Mouse (Mus musculus) heart, embryonic 12.5 days (tissue): ENCODE data around the gene Slc1a1. TPM values are rescaled to one million over a fixed set of nuclear protein-coding genes. Genes with fewer than 3 reads are reported as not detected.

ENCODE experiments used
- ATAC-seq: fragments of 200-750 bp; cut with Nextera tagmentation; 2 replicates; pipeline ENCODE4 v1.8.0; 2017; ENCODE audit warnings: moderate TSS enrichment, moderate library complexity; ENCODE audit not compliant: insufficient number of reproducible peaks, low FRiP score
- H3K27ac ChIP-seq: fragments of 300-500 bp; sonication (generic); 2 replicates; pipeline ENCODE4 v1.5.1; 2016; ENCODE audit warnings: mild to moderate bottlenecking, moderate library complexity; ENCODE audit not compliant: poor library complexity, severe bottlenecking
- H3K27me3 ChIP-seq: fragments of 300-500 bp; sonication (generic); replicated peaks from 2 replicates; pipeline ENCODE4 v1.6.1; 2016; ENCODE audit warnings: mild to moderate bottlenecking, moderate library complexity
- H3K36me3 ChIP-seq: fragments of 300-500 bp; sonication (generic); 2 replicates; pipeline ENCODE4 v1.6.1; 2016; ENCODE audit warnings: mild to moderate bottlenecking, moderate library complexity
- H3K4me1 ChIP-seq: fragments of 300-500 bp; sonication (generic); replicated peaks from 2 replicates; pipeline ENCODE4 v1.6.1; 2016; ENCODE audit warnings: mild to moderate bottlenecking
- H3K4me2 ChIP-seq: fragments of 300-500 bp; sonication (generic); 2 replicates; pipeline ENCODE4 v1.6.1; 2016; ENCODE audit warnings: mild to moderate bottlenecking, moderate library complexity
- H3K4me3 ChIP-seq: fragments of 300-500 bp; sonication (generic); 2 replicates; pipeline ENCODE4 v1.5.1; 2016; ENCODE audit warnings: mild to moderate bottlenecking
- H3K9ac ChIP-seq: fragments of 300-500 bp; sonication (generic); 2 replicates; pipeline ENCODE4 v1.6.1; 2016; ENCODE audit warnings: mild to moderate bottlenecking, moderate library complexity
- H3K9me3 ChIP-seq: fragments of 300-500 bp; sonication (generic); replicated peaks from 2 replicates; pipeline ENCODE4 v1.6.1; 2016; ENCODE audit warnings: mild to moderate bottlenecking, moderate library complexity
- WGBS: fragments of 180-500 bp; shearing (Covaris S2); methylation state at CpG from one replicate; pipeline ENCODE4 v1.1.7; 2016; 5-methylcytosine and 5-hydroxymethylcytosine counted together
- polyA plus RNA-seq: library from polyadenylated mRNA; unstranded; fragments of >200 nt; fragmentation: Nextera tagmentation; extraction: Ambion mirVana; gene quantifications from 2 replicates; pipeline ENCODE4 v1.2.1, GENCODE M21; 2016

Slc1a1 gene
- 1.7 and 2.1 TPM in 2 replicates for polyA plus RNA-seq

- no peaks in the 10 kb centered on the region for H3K36me3 ChIP-seq
- H3K4me1 ChIP-seq, result peaks cover 14% of the 10 kb centered on the region
- H3K27ac ChIP-seq, result no peak within 1 kb of the TSS
- peak; percentile 9; the same call in 1 of the 2 replicates for ATAC-seq
- peak within 1 kb of the TSS; percentile 58 for H3K4me3 ChIP-seq
- 0 out of 2 replicates have a peak, but pooled peaks cover 3% of the 10 kb centered on the region for H3K9me3 ChIP-seq
- peak within 1 kb of the TSS; percentile 95 for H3K4me2 ChIP-seq
- under 1% methylated on average over 68 of the region's 68 CpGs for WGBS
- peak within 1 kb of the TSS; percentile 43 for H3K9ac ChIP-seq
- H3K27me3 ChIP-seq, result peaks cover 35% of the 10 kb centered on the region
These were observed at the start of gene Slc1a1 for GRCm38 (mm10) chr19:28834798-28835499. Gene Slc1a1 (plus strand): TSS chr19:28835049.

GRCm38 (mm10) chr19:28790196-28790595 lies 44.7 kb upstream of the Slc1a1 start:
- no peaks in the 10 kb centered on the region for H3K9me3 ChIP-seq
- H3K4me2 ChIP-seq, result no peak overlapping the region
- no peak overlapping the region for H3K4me3 ChIP-seq
- no peak overlapping the region for H3K27ac ChIP-seq
- no peaks in the 10 kb centered on the region for H3K27me3 ChIP-seq
- WGBS, result 51% methylated on average over 1 of the region's 1 CpGs
- no peak for ATAC-seq
- peaks cover 4% of the 10 kb centered on the region; the same call in 1 of the 2 replicates for H3K4me1 ChIP-seq
- no peak overlapping the region for H3K9ac ChIP-seq
- no peaks in the 10 kb centered on the region for H3K36me3 ChIP-seq

GRCm38 (mm10) chr19:28793307-28793706 lies 41.5 kb upstream of the Slc1a1 start:
- H3K4me1 ChIP-seq, result peaks cover 4% of the 10 kb centered on the region; the same call in 1 of the 2 replicates
- H3K27ac ChIP-seq, result peak overlapping the region; percentile 4; the same call in 1 of the 2 replicates
- H3K36me3 ChIP-seq, result no peaks in the 10 kb centered on the region
- whole genome bisulfite sequencing, result 52% methylated on average over 2 of the region's 2 CpGs
- no peak for ATAC-seq
- H3K4me3 ChIP-seq, result no peak overlapping the region
- H3K27me3 ChIP-seq, result 0 out of 2 replicates have a peak, but pooled peaks cover 3% of the 10 kb centered on the region
- H3K9ac ChIP-seq, result no peak overlapping the region
- H3K9me3 ChIP-seq, result no peaks in the 10 kb centered on the region
- H3K4me2 ChIP-seq, result no peak overlapping the region

GRCm38 (mm10) chr19:28796146-28796848 lies 38.6 kb upstream of the Slc1a1 start:
- Histone ChIP-seq H3K4me3 (no peak overlapping the region), H3K36me3 (no peaks in the 10 kb centered on the region), H3K9me3 (no peaks in the 10 kb centered on the region), H3K4me2 (no peak overlapping the region), H3K9ac (no peak overlapping the region), H3K27ac (no peak overlapping the region), H3K4me1 (peaks cover 8% of the 10 kb centered on the region), H3K27me3 (0 out of 2 replicates have a peak, but pooled peaks cover 3% of the 10 kb centered on the region)
- no peak for ATAC-seq
- 68% methylated on average over 5 of the region's 5 CpGs for WGBS

GRCm38 (mm10) chr19:28796966-28797365 lies 37.9 kb upstream of the Slc1a1 start:
- H3K27ac ChIP-seq, result no peak overlapping the region
- peaks cover 8% of the 10 kb centered on the region for H3K4me1 ChIP-seq
- H3K9me3 ChIP-seq, result no peaks in the 10 kb centered on the region
- H3K27me3 ChIP-seq, result 0 out of 2 replicates have a peak, but pooled peaks cover 3% of the 10 kb centered on the region
- no peak for ATAC-seq
- no peak overlapping the region for H3K4me2 ChIP-seq
- H3K9ac ChIP-seq, result no peak overlapping the region
- no peak overlapping the region for H3K4me3 ChIP-seq
- 79% methylated on average over 1 of the region's 1 CpGs for WGBS
- no peaks in the 10 kb centered on the region for H3K36me3 ChIP-seq

- Histone ChIP-seq H3K27ac (no peak overlapping the region), H3K4me2 (no peak overlapping the region), H3K27me3 (0 out of 2 replicates have a peak, but pooled peaks cover 3% of the 10 kb centered on the region), H3K9me3 (no peaks in the 10 kb centered on the region), H3K9ac (no peak overlapping the region), H3K4me1 (peaks cover 8% of the 10 kb centered on the region), H3K36me3 (no peaks in the 10 kb centered on the region), H3K4me3 (no peak overlapping the region)
- no peak for ATAC-seq
- whole genome bisulfite sequencing, result 81% methylated on average over 6 of the region's 6 CpGs
These were observed 37.2 kb upstream of the Slc1a1 start for GRCm38 (mm10) chr19:28797611-28798010.

GRCm38 (mm10) chr19:28800448-28800847 lies 34.4 kb upstream of the Slc1a1 start:
- Histone ChIP-seq H3K9me3 (no peaks in the 10 kb centered on the region), H3K4me2 (no peak overlapping the region), H3K4me1 (peaks cover 4% of the 10 kb centered on the region; the same call in 1 of the 2 replicates), H3K27me3 (0 out of 2 replicates have a peak, but pooled peaks cover 3% of the 10 kb centered on the region), H3K27ac (no peak overlapping the region), H3K9ac (no peak overlapping the region), H3K4me3 (no peak overlapping the region), H3K36me3 (no peaks in the 10 kb centered on the region)
- ATAC-seq, result no peak
- 53% methylated on average over 6 of the region's 6 CpGs for WGBS

- Histone ChIP-seq H3K27me3 (no peaks in the 10 kb centered on the region), H3K9ac (no peak overlapping the region), H3K4me1 (no peaks in the 10 kb centered on the region), H3K4me2 (no peak overlapping the region), H3K36me3 (no peaks in the 10 kb centered on the region), H3K27ac (no peak overlapping the region), H3K9me3 (no peaks in the 10 kb centered on the region), H3K4me3 (no peak overlapping the region)
- no peak for ATAC-seq
- WGBS, result 83% methylated on average over 6 of the region's 6 CpGs
These were observed 28.6 kb upstream of the Slc1a1 start for GRCm38 (mm10) chr19:28806276-28806675.

- H3K4me1 ChIP-seq, result no peaks in the 10 kb centered on the region
- no peak for ATAC-seq
- no peak overlapping the region for H3K4me2 ChIP-seq
- no peak overlapping the region for H3K4me3 ChIP-seq
- H3K27ac ChIP-seq, result no peak overlapping the region
- H3K9ac ChIP-seq, result no peak overlapping the region
- 83% methylated on average over 11 of the region's 11 CpGs for WGBS
- H3K27me3 ChIP-seq, result no peaks in the 10 kb centered on the region
- no peaks in the 10 kb centered on the region for H3K9me3 ChIP-seq
- no peaks in the 10 kb centered on the region for H3K36me3 ChIP-seq
These were observed 27.9 kb upstream of the Slc1a1 start for GRCm38 (mm10) chr19:28806821-28807496.

GRCm38 (mm10) chr19:28807497-28807871 lies 27.4 kb upstream of the Slc1a1 start:
- Histone ChIP-seq H3K4me2 (no peak overlapping the region), H3K27ac (no peak overlapping the region), H3K9ac (no peak overlapping the region), H3K9me3 (no peaks in the 10 kb centered on the region), H3K4me3 (no peak overlapping the region), H3K4me1 (no peaks in the 10 kb centered on the region), H3K27me3 (no peaks in the 10 kb centered on the region), H3K36me3 (no peaks in the 10 kb centered on the region)
- 74% methylated on average over 2 of the region's 2 CpGs for WGBS
- ATAC-seq, result no peak

- H3K27ac ChIP-seq, result no peak overlapping the region
- no peak overlapping the region for H3K4me2 ChIP-seq
- ATAC-seq, result no peak
- H3K9ac ChIP-seq, result no peak overlapping the region
- H3K9me3 ChIP-seq, result peaks cover 4% of the 10 kb centered on the region; the same call in 1 of the 2 replicates
- no peaks in the 10 kb centered on the region for H3K27me3 ChIP-seq
- no peaks in the 10 kb centered on the region for H3K4me1 ChIP-seq
- WGBS, result 69% methylated on average over 4 of the region's 4 CpGs
- no peak overlapping the region for H3K4me3 ChIP-seq
- H3K36me3 ChIP-seq, result no peaks in the 10 kb centered on the region
These were observed 16.6 kb upstream of the Slc1a1 start for GRCm38 (mm10) chr19:28818286-28818685.
